Mouse (Mus musculus) bone marrow macrophage, adult 2 months (primary cell): ENCODE results near the gene Ube2o. TPM values are rescaled to one million over a fixed set of nuclear protein-coding genes. Genes with fewer than 3 reads are reported as not detected.

Source experiments
- H3K27ac ChIP-seq: 2 replicates; pipeline ENCODE4 v1.5.1; 2012; ENCODE audit warnings: low read depth, low read length; ENCODE audit not compliant: insufficient read depth
- H3K4me1 ChIP-seq: 2 replicates; pipeline ENCODE4 v1.6.1; 2012; ENCODE audit warnings: low read length; ENCODE audit not compliant: control insufficient read depth, insufficient read depth
- H3K4me3 ChIP-seq: 2 replicates; pipeline ENCODE4 v1.5.1; 2012; ENCODE audit warnings: mild to moderate bottlenecking, low read length, moderate library complexity; ENCODE audit not compliant: insufficient read depth
- CTCF ChIP-seq: IDR thresholded peaks from 2 replicates; pipeline ENCODE4 v1.5.1; 2012; ENCODE audit warnings: low read depth, mild to moderate bottlenecking, low read length, moderate library complexity
- POLR2A ChIP-seq: IDR thresholded peaks from 2 replicates; pipeline ENCODE4 v1.6.1; 2012; ENCODE audit warnings: mild to moderate bottlenecking, low read depth, low read length, borderline replicate concordance
- polyA plus RNA-seq: library from polyadenylated mRNA; stranded (reverse); fragments of >200 nt; gene quantifications from 2 replicates; pipeline ENCODE4 v1.2.4, GENCODE M21; 2012; ENCODE audit not compliant: missing spikeins, insufficient read depth, insufficient read length

Gene Ube2o
- polyA plus RNA-seq, 1 experiment = 8.0 TPM

DNA sequence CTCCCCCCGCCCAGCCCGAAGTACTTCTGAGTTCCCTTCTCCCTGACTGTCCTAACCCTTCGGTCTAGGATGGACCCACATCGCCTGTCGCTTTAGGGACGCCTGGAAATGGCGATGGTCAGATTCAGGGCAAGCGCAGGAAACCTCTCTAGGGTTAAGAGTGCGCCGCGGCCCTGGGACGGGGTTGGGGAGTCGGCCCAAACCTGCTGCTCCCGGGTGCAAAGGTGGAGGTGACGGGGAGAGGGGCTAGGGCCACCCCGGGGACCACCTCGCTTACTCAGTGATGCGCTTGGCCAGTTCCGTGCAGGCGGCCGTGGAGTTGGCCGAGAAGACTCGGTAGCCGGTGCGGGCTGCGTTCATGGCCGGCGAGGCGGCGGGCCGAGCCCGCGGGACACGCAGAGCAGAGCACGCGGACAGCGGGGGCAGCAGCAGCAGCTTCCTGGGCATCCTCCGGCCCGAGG lies 91.4 kb downstream of the Ube2o start:
- Histone ChIP-seq H3K4me1 (peaks cover 12% of the 10 kb centered on the region), H3K4me3 (peak overlapping the region; percentile 99), H3K27ac (peak overlapping the region; percentile 85)
- TF ChIP-seq POLR2A (no peak), CTCF (no peak)

DNA sequence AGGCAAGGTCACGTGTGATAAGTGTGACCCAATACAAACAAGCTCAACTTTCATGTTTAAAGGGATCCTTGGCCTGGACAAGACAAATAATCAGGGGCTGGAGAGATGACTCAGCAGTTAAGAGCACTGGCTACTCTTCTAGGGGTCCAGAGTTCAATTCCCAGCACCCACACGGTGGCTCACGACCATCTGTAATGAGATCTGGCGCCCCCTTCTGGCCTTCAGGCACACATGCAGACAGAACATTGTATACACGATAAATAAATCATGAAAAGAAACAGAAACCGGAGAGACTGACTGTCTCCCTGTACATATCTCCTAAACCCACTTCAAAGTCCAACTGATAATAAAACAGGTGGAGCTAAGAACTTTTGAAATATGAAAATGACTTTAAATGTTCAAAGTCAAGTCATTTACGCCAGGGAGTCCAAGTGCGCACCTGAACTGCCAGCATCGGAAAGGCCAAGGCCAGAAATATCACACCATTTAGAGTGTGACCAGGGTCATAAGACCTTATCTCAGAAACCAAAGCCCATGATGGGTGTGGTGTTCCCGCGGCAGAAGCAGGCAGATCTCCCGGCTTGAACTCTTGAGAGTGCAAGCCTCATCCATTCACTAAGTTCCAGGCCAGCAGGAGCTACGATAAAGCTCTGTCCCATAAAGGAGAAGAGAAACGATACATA lies 92.4 kb downstream of the Ube2o start:
- TF ChIP-seq CTCF (peak; percentile 72), POLR2A (no peak)
- Histone ChIP-seq H3K4me3 (peak overlapping the region; percentile 99), H3K27ac (no peak overlapping the region), H3K4me1 (peaks cover 12% of the 10 kb centered on the region)

DNA sequence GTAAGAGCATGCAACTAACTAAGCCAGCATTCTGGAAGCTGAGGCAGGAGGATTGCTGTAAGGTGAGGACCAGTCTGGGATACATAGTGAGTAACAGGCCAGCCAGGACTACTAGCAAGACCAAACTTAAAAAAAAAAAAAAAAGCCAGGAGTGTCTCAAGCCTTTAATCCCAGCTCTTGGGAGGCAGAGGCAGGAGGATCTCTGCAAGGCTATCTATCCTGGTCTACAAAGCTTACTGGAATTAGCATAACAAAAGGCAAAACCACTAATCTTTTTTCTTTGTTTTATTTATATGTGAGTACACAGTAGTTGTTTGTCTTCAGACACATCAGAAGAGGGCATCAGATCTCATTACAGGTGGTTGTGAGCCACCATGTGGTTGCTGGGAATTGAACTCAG lies 93.0 kb downstream of the Ube2o start:
- TF ChIP-seq POLR2A = no peak
- no peak for TF ChIP-seq CTCF
- H3K27ac ChIP-seq = no peak overlapping the region
- peaks cover 8% of the 10 kb centered on the region for H3K4me1 ChIP-seq
- no peak overlapping the region for H3K4me3 ChIP-seq

Other genes with a start within 250 kb of the Ube2o start
- not detected in 2 replicates for gene Foxj1, start 246.0 kb downstream of the Ube2o start, polyA plus RNA-seq
- gene Rnf157, start 168.4 kb downstream of the Ube2o start, polyA plus RNA-seq = 12.3 and 12.4 TPM in 2 replicates
- 123 and 152 TPM in 2 replicates for gene Ubald2, start 147.4 kb downstream of the Ube2o start, polyA plus RNA-seq
- gene Qrich2, start 115.2 kb downstream of the Ube2o start, polyA plus RNA-seq = not detected in 2 replicates
- 50.8 and 54.5 TPM in 2 replicates for gene Prpsap1, start 87.2 kb downstream of the Ube2o start, polyA plus RNA-seq
- gene Sphk1, start 50.5 kb downstream of the Ube2o start, polyA plus RNA-seq = not detected in 2 replicates
- not detected in 2 replicates for gene Aanat, start 5.0 kb upstream of the Ube2o start, polyA plus RNA-seq
- 37.5 and 39.0 TPM in 2 replicates for gene Rhbdf2, start 45.6 kb upstream of the Ube2o start, polyA plus RNA-seq
- not detected in 2 replicates for gene Prcd, start 72.1 kb upstream of the Ube2o start, polyA plus RNA-seq
- gene Cygb, start 72.9 kb upstream of the Ube2o start, polyA plus RNA-seq = not detected in 2 replicates
- not detected in 2 replicates for gene St6galnac1, start 194.1 kb upstream of the Ube2o start, polyA plus RNA-seq
- 0.72 and 1.2 TPM in 2 replicates for gene Mxra7, start 246.6 kb upstream of the Ube2o start, polyA plus RNA-seq